Mouse (Mus musculus): Measurements from ENCODE around the gene Six3. TPM values are rescaled to one million over a fixed set of nuclear protein-coding genes. Genes with fewer than 3 reads are reported as not detected.

The Six3 gene
- polyA plus RNA-seq, 1 experiment = not detected

DNA sequence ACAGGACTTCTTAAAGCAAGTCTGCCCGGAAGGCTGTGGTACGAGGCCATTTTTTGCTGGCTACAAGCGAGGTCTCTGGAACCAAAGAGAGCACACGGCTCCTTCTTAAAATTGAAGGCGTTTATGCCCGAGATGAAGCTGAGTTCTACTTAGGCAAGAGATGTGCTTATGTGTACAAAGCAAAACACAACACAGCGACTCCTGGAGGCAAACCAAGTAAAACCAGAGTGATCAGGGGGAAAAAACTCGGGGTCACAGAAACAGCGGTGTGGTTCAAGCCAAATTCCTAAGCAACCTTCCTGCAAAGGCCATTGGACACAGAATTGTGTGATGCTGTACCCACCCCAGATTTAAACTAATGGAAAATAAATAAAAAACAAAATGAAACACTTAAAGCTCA, 13.9 kb upstream of the Six3 start:
- no peak overlapping the region for H3K4me3 ChIP-seq (ENCODE audit: low read depth, low read length)
- H3K9me3 ChIP-seq (replicated peaks; ENCODE audit: control insufficient read depth, insufficient read depth, low read length, poor library complexity, severe bottlenecking) = no peaks in the 10 kb centered on the region
- H3K27ac ChIP-seq (ENCODE audit: insufficient read depth, low read length) = no peak overlapping the region
- TF ChIP-seq EP300 (IDR thresholded peaks at IDR 0.05; ENCODE audit: insufficient read depth, low read depth, low read length) = no peak
- no peak for TF ChIP-seq CTCF (IDR thresholded peaks at IDR 0.05; ENCODE audit: low read depth, low read length)
- no peak for TF ChIP-seq POLR2A (IDR thresholded peaks at IDR 0.05; ENCODE audit: insufficient read depth, low read length)
- no peak overlapping the region for H3K9ac ChIP-seq (ENCODE audit: low read depth, poor library complexity, severe bottlenecking)
- H3K36me3 ChIP-seq (ENCODE audit: control insufficient read depth, insufficient read depth, low read length, poor library complexity, severe bottlenecking) = no peaks in the 10 kb centered on the region
- H3K4me1 ChIP-seq (ENCODE audit: control insufficient read depth, insufficient read depth, low read length) = no peaks in the 10 kb centered on the region
- H3K27me3 ChIP-seq (ENCODE audit: control insufficient read depth, insufficient read depth, low read length, poor library complexity, severe bottlenecking) = no peaks in the 10 kb centered on the region

- no peaks in the 10 kb centered on the region for H3K36me3 ChIP-seq (ENCODE audit: control insufficient read depth, insufficient read depth, low read length, poor library complexity, severe bottlenecking)
- H3K9ac ChIP-seq (ENCODE audit: low read depth, poor library complexity, severe bottlenecking) = no peak overlapping the region
- no peaks in the 10 kb centered on the region for H3K9me3 ChIP-seq (replicated peaks; ENCODE audit: control insufficient read depth, insufficient read depth, low read length, poor library complexity, severe bottlenecking)
- H3K4me3 ChIP-seq (ENCODE audit: low read depth, low read length) = no peak overlapping the region
- H3K27ac ChIP-seq (ENCODE audit: insufficient read depth, low read length) = no peak overlapping the region
- H3K27me3 ChIP-seq (ENCODE audit: control insufficient read depth, insufficient read depth, low read length, poor library complexity, severe bottlenecking) = peaks cover 23% of the 10 kb centered on the region
- no peak for TF ChIP-seq CTCF (IDR thresholded peaks at IDR 0.05; ENCODE audit: low read depth, low read length)
- TF ChIP-seq EP300 (IDR thresholded peaks at IDR 0.05; ENCODE audit: insufficient read depth, low read depth, low read length) = no peak
- TF ChIP-seq POLR2A (IDR thresholded peaks at IDR 0.05; ENCODE audit: insufficient read depth, low read length) = no peak
- H3K4me1 ChIP-seq (ENCODE audit: control insufficient read depth, insufficient read depth, low read length) = peaks cover 2% of the 10 kb centered on the region
These were observed 6.9 kb upstream of the Six3 start for GRCm38 (mm10) chr17:85606463-85606862.

DNA sequence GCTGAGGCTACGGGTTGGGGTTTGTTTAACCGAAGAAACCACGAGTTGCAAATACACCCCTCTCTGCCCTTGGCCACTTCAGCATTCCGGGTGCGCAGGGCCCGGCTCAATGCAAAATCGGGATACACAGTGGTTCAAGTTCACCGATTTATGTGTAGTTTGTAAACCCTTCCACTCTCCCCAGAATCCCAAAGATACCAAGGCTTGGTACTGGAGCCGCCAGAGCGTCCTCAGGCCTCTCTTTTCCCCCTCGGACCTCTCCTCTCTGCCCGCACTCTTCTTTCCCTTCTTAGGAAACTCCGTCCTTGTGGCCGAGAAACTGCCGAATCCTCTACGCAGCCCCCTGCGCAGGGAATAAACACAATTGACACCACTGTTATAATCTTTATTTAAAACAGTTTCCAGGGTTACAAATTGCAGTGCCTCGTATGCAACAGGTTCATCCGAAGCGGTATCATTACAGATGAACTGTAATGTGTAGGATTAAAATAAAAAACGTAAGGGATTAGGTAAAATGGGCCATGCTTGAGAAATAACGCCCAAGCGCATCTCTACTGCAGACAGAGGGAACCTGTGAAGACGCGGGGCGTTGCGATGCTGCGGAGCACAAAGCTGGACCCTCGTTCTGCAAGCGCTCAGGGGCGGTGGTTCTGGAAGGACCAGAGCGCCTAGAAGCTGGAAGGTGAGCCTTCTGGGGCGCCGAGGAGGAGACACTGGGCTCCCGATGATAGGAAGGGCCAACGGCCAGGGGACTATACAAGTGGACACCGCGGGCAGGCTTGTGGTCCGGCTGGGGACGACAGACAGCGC, 5.6 kb upstream of the Six3 start:
- H3K27ac ChIP-seq (ENCODE audit: insufficient read depth, low read length) = no peak overlapping the region
- peaks cover 32% of the 10 kb centered on the region for H3K27me3 ChIP-seq (ENCODE audit: control insufficient read depth, insufficient read depth, low read length, poor library complexity, severe bottlenecking)
- TF ChIP-seq POLR2A (IDR thresholded peaks at IDR 0.05; ENCODE audit: insufficient read depth, low read length) (no peak), CTCF (IDR thresholded peaks at IDR 0.05; ENCODE audit: low read depth, low read length) (no peak), EP300 (IDR thresholded peaks at IDR 0.05; ENCODE audit: insufficient read depth, low read depth, low read length) (no peak)
- H3K9me3 ChIP-seq (replicated peaks; ENCODE audit: control insufficient read depth, insufficient read depth, low read length, poor library complexity, severe bottlenecking) = 0 out of 2 replicates have a peak, but pooled peaks cover 4% of the 10 kb centered on the region
- H3K36me3 ChIP-seq (ENCODE audit: control insufficient read depth, insufficient read depth, low read length, poor library complexity, severe bottlenecking) = no peaks in the 10 kb centered on the region
- no peak overlapping the region for H3K9ac ChIP-seq (ENCODE audit: low read depth, poor library complexity, severe bottlenecking)
- no peak overlapping the region for H3K4me3 ChIP-seq (ENCODE audit: low read depth, low read length)
- peaks cover 2% of the 10 kb centered on the region for H3K4me1 ChIP-seq (ENCODE audit: control insufficient read depth, insufficient read depth, low read length)

GRCm38 (mm10) chr17:85608366-85609093, 4.9 kb upstream of the Six3 start:
- Histone ChIP-seq H3K27ac (ENCODE audit: insufficient read depth, low read length) (no peak overlapping the region), H3K9me3 (replicated peaks; ENCODE audit: control insufficient read depth, insufficient read depth, low read length, poor library complexity, severe bottlenecking) (0 out of 2 replicates have a peak, but pooled peaks cover 4% of the 10 kb centered on the region), H3K4me1 (ENCODE audit: control insufficient read depth, insufficient read depth, low read length) (peaks cover 3% of the 10 kb centered on the region), H3K36me3 (ENCODE audit: control insufficient read depth, insufficient read depth, low read length, poor library complexity, severe bottlenecking) (no peaks in the 10 kb centered on the region), H3K27me3 (ENCODE audit: control insufficient read depth, insufficient read depth, low read length, poor library complexity, severe bottlenecking) (peaks cover 37% of the 10 kb centered on the region), H3K4me3 (ENCODE audit: low read depth, low read length) (peak overlapping the region; percentile 38), H3K9ac (ENCODE audit: low read depth, poor library complexity, severe bottlenecking) (no peak overlapping the region)
- TF ChIP-seq EP300 (IDR thresholded peaks at IDR 0.05; ENCODE audit: insufficient read depth, low read depth, low read length) (no peak), CTCF (IDR thresholded peaks at IDR 0.05; ENCODE audit: low read depth, low read length) (no peak), POLR2A (IDR thresholded peaks at IDR 0.05; ENCODE audit: insufficient read depth, low read length) (no peak)

GRCm38 (mm10) chr17:85609094-85609425, 4.3 kb upstream of the Six3 start:
- H3K4me3 ChIP-seq (ENCODE audit: low read depth, low read length) = peak overlapping the region; percentile 38
- no peaks in the 10 kb centered on the region for H3K36me3 ChIP-seq (ENCODE audit: control insufficient read depth, insufficient read depth, low read length, poor library complexity, severe bottlenecking)
- H3K9ac ChIP-seq (ENCODE audit: low read depth, poor library complexity, severe bottlenecking) = no peak overlapping the region
- TF ChIP-seq POLR2A (IDR thresholded peaks at IDR 0.05; ENCODE audit: insufficient read depth, low read length) = no peak
- TF ChIP-seq EP300 (IDR thresholded peaks at IDR 0.05; ENCODE audit: insufficient read depth, low read depth, low read length) = no peak
- no peak for TF ChIP-seq CTCF (IDR thresholded peaks at IDR 0.05; ENCODE audit: low read depth, low read length)
- peaks cover 37% of the 10 kb centered on the region for H3K27me3 ChIP-seq (ENCODE audit: control insufficient read depth, insufficient read depth, low read length, poor library complexity, severe bottlenecking)
- H3K4me1 ChIP-seq (ENCODE audit: control insufficient read depth, insufficient read depth, low read length) = peaks cover 3% of the 10 kb centered on the region
- 0 out of 2 replicates have a peak, but pooled peaks cover 4% of the 10 kb centered on the region for H3K9me3 ChIP-seq (replicated peaks; ENCODE audit: control insufficient read depth, insufficient read depth, low read length, poor library complexity, severe bottlenecking)
- no peak overlapping the region for H3K27ac ChIP-seq (ENCODE audit: insufficient read depth, low read length)
